Mouse (Mus musculus) heart, postnatal 25 days (tissue): ENCODE results near the gene Nfatc4. TPM values are rescaled to one million over a fixed set of nuclear protein-coding genes. Genes with fewer than 3 reads are reported as not detected.

Experiments
- DNase-seq: peaks from one replicate; pipeline ENCODE4 v3.0.0; 2022; ENCODE audit warnings: low spot score
- intact Hi-C: fragments of 180-260 bp; cut with DNase I; formaldehyde crosslinking; loops from one replicate; pipeline ENCODE4 v1.15.1; 2025
- total RNA-seq, 2 experiments: library from RNA; stranded (reverse); gene quantifications; 2 replicates each; pipeline ENCODE4 v1.2.3; 2021

The Nfatc4 gene
- total RNA-seq, 2 experiments from 2014 or later: 3.9 to 5.5 TPM

DNA sequence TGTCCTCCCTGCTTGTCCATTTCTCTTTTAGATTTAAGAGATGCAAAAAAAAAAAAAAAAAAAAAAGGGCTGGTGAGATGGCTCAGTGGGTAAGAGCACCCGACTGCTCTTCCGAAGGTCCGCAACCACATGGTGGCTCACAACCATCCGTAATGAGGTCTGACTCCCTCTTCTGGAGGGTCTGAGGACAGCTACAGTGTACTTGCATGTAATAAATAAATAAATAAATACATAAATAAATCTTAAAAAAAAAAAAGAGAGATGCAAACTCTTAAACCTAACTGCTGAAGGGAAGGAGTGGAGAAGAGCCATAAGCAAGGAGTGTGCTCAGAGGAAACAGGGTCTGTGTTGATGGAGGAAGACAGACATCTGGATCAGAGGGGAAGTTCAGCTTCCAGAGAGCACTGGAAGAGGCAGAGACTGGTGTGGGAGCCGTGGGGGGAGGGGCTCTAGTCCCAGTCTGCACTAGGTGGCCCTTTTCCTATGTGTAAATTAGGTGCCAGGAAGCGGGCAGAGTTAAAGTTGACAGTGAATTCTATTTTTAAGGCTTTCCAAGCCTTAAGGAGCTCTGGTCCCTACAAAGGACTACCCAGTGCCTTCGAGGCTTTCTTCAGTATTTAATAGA is 55.5 kb downstream of the Nfatc4 start:
- DNase-seq: no peak
- intact Hi-C loops: no loop called here

GRCm38 (mm10) chr14:55879623-55880022 is 56.7 kb downstream of the Nfatc4 start:
- intact Hi-C loops: no loop called here
- no peak for DNase-seq

DNA sequence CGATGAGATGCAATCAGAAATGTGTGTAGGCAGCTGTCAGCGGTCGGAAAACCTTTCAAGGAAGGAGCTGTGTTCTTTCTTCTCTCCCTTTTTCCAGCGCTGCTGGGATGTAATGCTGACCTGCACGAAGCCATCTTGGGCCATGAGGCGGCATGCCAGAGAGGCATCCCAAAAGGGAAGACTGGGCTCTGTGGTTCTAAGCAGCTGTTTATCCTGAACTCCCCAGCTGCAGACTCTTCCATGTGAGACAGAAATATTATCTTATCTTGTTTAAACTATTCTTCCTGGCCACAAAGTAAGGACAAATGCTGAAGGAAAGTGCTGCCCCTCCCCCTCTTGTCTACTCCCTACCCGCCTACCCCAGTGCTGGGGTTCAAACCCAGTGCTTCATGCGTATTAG is 58.0 kb downstream of the Nfatc4 start:
- intact Hi-C loops: no loop called here

GRCm38 (mm10) chr14:55882171-55882641 is 59.3 kb downstream of the Nfatc4 start:
- no peak for DNase-seq
- intact Hi-C loops: no loop called here

More for the DNA sequence above, 58.0 kb downstream of the Nfatc4 start:
- no peak for DNase-seq

- no peak for DNase-seq
- intact Hi-C loops: no loop called here
Measured at GRCm38 (mm10) chr14:55883149-55883661, 60.3 kb downstream of the Nfatc4 start.

Other genes with a start within 250 kb of the Nfatc4 start
- 100 to 1,000 TPM; 192 to 214 TPM for gene Fitm1, start 247.5 kb upstream of the Nfatc4 start, total RNA-seq
- gene Psme1, start 245.0 kb upstream of the Nfatc4 start, total RNA-seq: 100 to 1,000 TPM; 249 to 283 TPM
- 10 to 100 TPM; 56.0 to 58.1 TPM for gene Emc9, start 237.8 kb upstream of the Nfatc4 start, total RNA-seq
- 100 to 1,000 TPM in 1 of 2 experiments, 10 to 100 TPM in 1; 93.4 to 101 TPM for gene Psme2, start 232.0 kb upstream of the Nfatc4 start, total RNA-seq
- gene Rnf31, start 231.4 kb upstream of the Nfatc4 start, total RNA-seq: 10 to 100 TPM; 25.7 to 31.3 TPM
- 10 to 100 TPM; 10.1 to 11.8 TPM for gene Irf9, start 219.6 kb upstream of the Nfatc4 start, total RNA-seq
- gene Rec8, start 205.1 kb upstream of the Nfatc4 start, total RNA-seq: under 1 TPM; 0.23 to 0.36 TPM
- 10 to 100 TPM; 51.1 to 57.0 TPM for gene Ipo4, start 187.2 kb upstream of the Nfatc4 start, total RNA-seq
- 1 to 10 TPM; 3.0 to 3.4 TPM for gene Gm49378, start 185.2 kb upstream of the Nfatc4 start, total RNA-seq
- 10 to 100 TPM; 39.0 to 43.8 TPM for gene Tm9sf1, start 179.3 kb upstream of the Nfatc4 start, total RNA-seq
- gene Tssk4, start 173.0 kb upstream of the Nfatc4 start, total RNA-seq: under 1 TPM; 0.56 to 0.60 TPM
- 10 to 100 TPM; 53.0 to 53.4 TPM for gene Mdp1, start 162.6 kb upstream of the Nfatc4 start, total RNA-seq
- 10 to 100 TPM in 1 of 2 experiments, 1 to 10 TPM in 1; 8.9 to 11.2 TPM for gene Gmpr2, start 151.2 kb upstream of the Nfatc4 start, total RNA-seq
- gene Nedd8, start 151.0 kb upstream of the Nfatc4 start, total RNA-seq: 100 to 1,000 TPM; 252 to 263 TPM
- 10 to 100 TPM; 10.0 to 10.7 TPM for gene Tinf2, start 141.3 kb upstream of the Nfatc4 start, total RNA-seq
- under 1 TPM; 0.18 to 0.36 TPM for gene Tgm1, start 109.2 kb upstream of the Nfatc4 start, total RNA-seq
- gene Rabggta, start 100.9 kb upstream of the Nfatc4 start, total RNA-seq: 10 to 100 TPM; 13.0 to 13.4 TPM
- 10 to 100 TPM; 43.7 to 47.0 TPM for gene Dhrs1, start 77.5 kb upstream of the Nfatc4 start, total RNA-seq
- gene Nop9, start 77.5 kb upstream of the Nfatc4 start, total RNA-seq: 10 to 100 TPM in 1 of 2 experiments, 1 to 10 TPM in 1; 7.8 to 11.1 TPM
- under 1 TPM; 0.56 to 0.83 TPM for gene Cideb, start 64.7 kb upstream of the Nfatc4 start, total RNA-seq
- gene Ltb4r2, start 61.7 kb upstream of the Nfatc4 start, total RNA-seq: under 1 TPM; 0.06 to 0.13 TPM
- under 1 TPM in 1 of 2 experiments, not detected in 1; 0.18 TPM for gene Ltb4r1, start 57.2 kb upstream of the Nfatc4 start, total RNA-seq
- 10 to 100 TPM; 18.2 to 23.8 TPM for gene Adcy4, start 39.0 kb upstream of the Nfatc4 start, total RNA-seq
- 1 to 10 TPM; 2.3 to 3.4 TPM for gene Ripk3, start 34.3 kb upstream of the Nfatc4 start, total RNA-seq
- 1 to 10 TPM; 8.2 to 9.7 TPM for gene Nynrin, start 30.9 kb downstream of the Nfatc4 start, total RNA-seq
- gene Cbln3, start 61.2 kb downstream of the Nfatc4 start, total RNA-seq: under 1 TPM in 1 of 2 experiments, not detected in 1; 0.14 TPM
- gene Khnyn, start 61.8 kb downstream of the Nfatc4 start, total RNA-seq: 10 to 100 TPM; 11.6 to 13.5 TPM
- gene Sdr39u1, start 77.1 kb downstream of the Nfatc4 start, total RNA-seq: 100 to 1,000 TPM; 107 to 108 TPM
- gene Cma1, start 121.5 kb downstream of the Nfatc4 start, total RNA-seq: 1 to 10 TPM; 1.0 to 2.5 TPM
- not detected for gene Cma2, start 127.8 kb downstream of the Nfatc4 start, total RNA-seq
- not detected for gene Mcpt1, start 194.8 kb downstream of the Nfatc4 start, total RNA-seq
- not detected for gene Mcpt9, start 207.4 kb downstream of the Nfatc4 start, total RNA-seq
- not detected for gene Mcpt2, start 218.9 kb downstream of the Nfatc4 start, total RNA-seq
- 1 to 10 TPM; 1.4 to 1.9 TPM for gene Mcpt4, start 239.2 kb downstream of the Nfatc4 start, total RNA-seq